Mouse (Mus musculus): ENCODE results near the gene Cyp21a1.
"Not testable (repeated sequence)": the region's sequence is repeated elsewhere in the genome, so short reads cannot be mapped to it uniquely, and the experiment has no call there.

Cyp21a1 gene

GRCm38 (mm10) chr17:34804301-34804700 is at the start of gene Cyp21a1:
Cyp21a1 (minus strand) TSS chr17:34804561.
- not testable (repeated sequence) for DNase-seq (ENCODE audit: low read depth)

GRCm38 (mm10) chr17:34853511-34853910 is 49.1 kb upstream of the Cyp21a1 start:
- no peak for DNase-seq (ENCODE audit: low read depth)

DNA sequence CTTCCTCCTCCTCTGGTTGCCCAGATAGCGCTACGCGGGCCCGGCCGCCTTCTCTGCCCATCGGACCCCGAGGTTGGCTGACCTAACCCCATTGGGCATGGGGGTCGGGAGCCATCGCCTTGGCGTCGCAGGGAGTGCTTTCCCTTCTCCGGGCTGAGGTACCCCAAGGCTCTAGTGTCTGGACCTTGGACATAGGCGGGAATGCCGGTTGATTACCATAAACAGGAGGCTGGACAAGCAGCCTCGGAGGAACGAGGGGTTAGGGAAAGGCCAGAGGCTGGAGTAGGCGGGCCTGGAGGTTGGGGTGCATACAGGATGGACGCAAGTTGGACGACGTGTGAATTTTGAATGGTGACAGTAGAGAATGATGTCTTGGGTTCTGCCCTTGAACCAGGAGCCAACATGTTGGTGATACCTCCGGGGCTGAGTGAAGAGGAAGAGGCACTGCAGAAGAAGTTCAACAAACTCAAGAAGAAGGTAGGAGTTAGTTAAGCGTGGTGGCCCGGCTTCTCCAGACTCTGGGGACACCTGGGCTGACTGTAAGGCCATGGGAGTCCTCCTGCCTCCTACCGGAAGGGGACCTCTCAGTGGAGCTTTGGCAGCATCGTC is 46.3 kb upstream of the Cyp21a1 start:
- DNase-seq (ENCODE audit: low read depth), result peak; percentile 66

GRCm38 (mm10) chr17:34849722-34850516 is 45.6 kb upstream of the Cyp21a1 start, which contains the start of the genes Skiv2l and Nelfe:
Skiv2l (minus strand) TSS chr17:34850210.
Nelfe (plus strand) TSS chr17:34850391.
- peak; percentile 99 for DNase-seq (ENCODE audit: low read depth)

GRCm38 (mm10) chr17:34847615-34848014 is 43.3 kb upstream of the Cyp21a1 start:
- DNase-seq (ENCODE audit: low read depth), result no peak

DNA sequence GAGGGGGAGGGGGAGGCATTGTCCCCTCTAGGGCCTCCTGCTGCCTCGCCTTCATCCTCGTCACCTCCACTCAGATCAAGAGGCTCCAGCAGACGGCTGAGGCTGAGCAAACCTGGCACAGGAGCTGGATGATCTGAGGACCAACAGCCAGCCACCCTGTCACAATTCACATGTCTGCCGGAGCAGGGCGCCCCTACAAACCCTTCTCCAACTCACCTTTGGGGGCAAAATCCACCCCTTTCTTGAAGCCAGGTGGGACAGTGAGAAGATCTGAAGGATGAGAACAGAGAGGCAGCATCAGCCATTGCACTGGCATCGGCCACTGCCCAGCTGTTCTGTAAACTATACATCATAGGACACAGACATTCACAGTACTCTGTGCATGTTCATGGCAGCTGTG is 42.8 kb upstream of the Cyp21a1 start:
- DNase-seq (ENCODE audit: low read depth), result no peak

- no peak for DNase-seq (ENCODE audit: low read depth)
These were observed 40.5 kb upstream of the Cyp21a1 start for GRCm38 (mm10) chr17:34844884-34845283.

- no peak for DNase-seq (ENCODE audit: low read depth)
These were observed 36.5 kb upstream of the Cyp21a1 start for GRCm38 (mm10) chr17:34840736-34841307.

- no peak for DNase-seq (ENCODE audit: low read depth)
These were observed 34.4 kb upstream of the Cyp21a1 start for GRCm38 (mm10) chr17:34838785-34839184.

DNA sequence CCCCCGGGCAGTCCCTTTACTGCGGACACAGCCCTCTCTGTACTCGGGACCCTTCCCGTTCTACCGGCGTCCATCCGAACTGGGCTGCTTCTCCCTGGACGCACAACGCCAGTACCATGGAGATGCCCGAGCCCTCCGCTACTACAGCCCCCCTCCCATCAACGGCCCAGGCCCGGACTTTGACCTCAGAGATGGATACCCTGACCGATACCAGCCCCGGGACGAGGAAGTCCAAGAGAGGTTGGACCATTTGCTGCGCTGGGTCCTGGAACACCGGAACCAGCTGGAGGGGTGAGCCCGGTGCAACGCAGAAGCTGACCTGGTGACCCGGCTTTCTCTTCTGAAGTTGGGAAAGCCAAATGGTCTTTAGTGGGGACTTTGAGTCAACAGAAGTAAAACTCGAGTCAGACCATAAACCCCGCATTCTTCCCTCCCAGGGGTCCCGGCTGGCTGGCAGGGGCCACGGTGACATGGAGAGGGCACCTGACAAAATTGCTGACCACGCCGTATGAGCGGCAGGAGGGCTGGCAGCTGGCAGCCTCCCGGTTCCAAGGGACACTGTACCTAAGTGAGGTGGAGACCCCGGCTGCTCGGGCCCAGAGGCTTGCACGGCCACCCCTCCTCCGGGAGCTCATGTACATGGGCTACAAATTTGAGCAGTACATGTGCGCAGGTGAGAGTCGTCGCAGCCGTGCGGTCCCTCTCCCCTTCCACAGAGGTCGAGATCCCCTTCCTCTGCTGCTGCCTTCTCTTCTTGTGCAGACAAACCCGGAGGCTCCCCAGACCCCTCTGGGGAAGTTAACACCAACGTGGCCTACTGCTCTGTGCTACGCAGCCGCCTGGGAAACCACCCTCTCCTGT is 33.3 kb upstream of the Cyp21a1 start:
- no peak for DNase-seq (ENCODE audit: low read depth)

- DNase-seq (ENCODE audit: low read depth), result peak; percentile 98
These were observed 32.5 kb upstream of the Cyp21a1 start, which contains the start of the genes Stk19 and Dxo for GRCm38 (mm10) chr17:34836856-34837221. Stk19 (minus strand) TSS chr17:34836945. Dxo (plus strand) TSS chr17:34837019.

DNA sequence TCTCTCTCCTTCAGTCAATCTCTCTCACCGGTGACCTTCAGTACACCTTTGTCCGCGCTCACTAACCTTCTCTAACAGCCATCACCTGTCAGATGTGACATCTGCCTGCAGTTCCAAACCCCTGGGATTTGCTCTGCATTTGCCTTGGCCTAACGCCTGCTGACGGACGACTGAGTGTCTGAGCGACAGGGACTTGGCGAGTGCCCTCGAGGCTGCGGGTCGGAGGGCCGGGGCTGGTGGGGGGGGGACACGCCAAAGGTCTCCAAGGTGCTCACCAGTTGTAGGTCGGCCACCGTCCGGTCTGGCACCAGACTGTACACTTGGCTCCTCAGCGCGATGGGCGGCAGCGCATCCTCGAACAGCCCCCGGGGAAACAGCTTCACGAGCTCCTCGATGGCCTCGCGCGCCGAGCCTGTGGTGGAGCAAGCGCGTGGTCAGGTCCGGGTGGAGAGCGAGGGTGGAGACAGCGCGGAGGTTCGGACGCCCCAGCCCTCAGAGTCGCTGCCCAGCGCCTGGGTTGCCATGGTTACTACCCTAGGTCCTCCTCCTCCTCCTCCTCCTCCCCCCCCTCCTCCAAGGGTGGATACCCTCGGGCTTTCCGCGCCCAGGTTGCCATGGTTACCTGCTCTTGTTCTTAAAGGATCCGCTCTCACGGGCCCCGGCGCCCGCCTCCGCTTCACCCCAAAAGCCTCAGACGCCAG is 31.9 kb upstream of the Cyp21a1 start:
- DNase-seq (ENCODE audit: low read depth), result no peak

DNA sequence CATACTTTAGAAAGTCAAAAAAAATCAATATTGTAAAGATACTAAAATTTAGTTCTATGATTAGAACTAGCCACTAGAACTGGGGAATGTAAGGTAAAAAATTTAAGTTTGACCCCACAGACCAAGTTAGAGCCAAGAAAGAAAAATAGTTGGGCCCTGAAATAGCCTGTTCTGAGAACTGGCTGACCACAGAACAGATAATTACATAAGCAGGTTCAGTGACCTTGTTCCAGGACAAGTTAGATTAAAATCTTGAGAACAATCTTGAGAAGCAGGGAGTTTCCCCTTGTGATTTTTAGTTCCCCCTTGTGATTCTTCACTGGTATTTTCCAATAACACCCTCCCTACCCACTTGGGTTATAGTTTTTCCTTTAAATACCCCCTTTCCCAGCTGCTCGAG is 26.4 kb upstream of the Cyp21a1 start:
- DNase-seq (ENCODE audit: low read depth), result not testable (repeated sequence)

- no peak for DNase-seq (ENCODE audit: low read depth)
These were observed 10.5 kb upstream of the Cyp21a1 start for GRCm38 (mm10) chr17:34814818-34815370.

- peak; percentile 58 for DNase-seq (ENCODE audit: low read depth)
These were observed 9.4 kb upstream of the Cyp21a1 start for GRCm38 (mm10) chr17:34813747-34814146.

DNA sequence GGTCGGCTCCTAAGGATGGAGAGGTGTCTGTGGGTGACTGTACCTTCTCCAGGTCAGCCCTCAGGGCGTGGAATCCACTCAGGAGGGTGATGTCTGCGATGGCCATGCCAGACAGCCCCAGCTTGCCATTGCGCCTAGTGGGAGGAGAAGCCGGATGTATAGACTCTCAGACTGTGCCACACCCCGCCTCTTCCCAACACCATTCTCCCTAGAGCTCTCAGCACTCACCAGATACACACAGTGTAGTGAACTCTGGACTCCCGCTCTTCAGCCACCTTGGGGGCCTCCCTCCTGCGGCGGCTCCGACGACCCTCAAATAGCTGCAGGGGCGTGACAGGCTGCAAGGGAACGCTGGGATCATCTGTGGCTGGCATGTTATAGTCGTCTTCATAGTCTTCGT is 6.9 kb upstream of the Cyp21a1 start:
- DNase-seq (ENCODE audit: low read depth), result no peak

GRCm38 (mm10) chr17:34810811-34811210 is 6.5 kb upstream of the Cyp21a1 start:
- not testable (repeated sequence) for DNase-seq (ENCODE audit: low read depth)

GRCm38 (mm10) chr17:34810411-34810810 is 6.0 kb upstream of the Cyp21a1 start:
- not testable (repeated sequence) for DNase-seq (ENCODE audit: low read depth)

DNA sequence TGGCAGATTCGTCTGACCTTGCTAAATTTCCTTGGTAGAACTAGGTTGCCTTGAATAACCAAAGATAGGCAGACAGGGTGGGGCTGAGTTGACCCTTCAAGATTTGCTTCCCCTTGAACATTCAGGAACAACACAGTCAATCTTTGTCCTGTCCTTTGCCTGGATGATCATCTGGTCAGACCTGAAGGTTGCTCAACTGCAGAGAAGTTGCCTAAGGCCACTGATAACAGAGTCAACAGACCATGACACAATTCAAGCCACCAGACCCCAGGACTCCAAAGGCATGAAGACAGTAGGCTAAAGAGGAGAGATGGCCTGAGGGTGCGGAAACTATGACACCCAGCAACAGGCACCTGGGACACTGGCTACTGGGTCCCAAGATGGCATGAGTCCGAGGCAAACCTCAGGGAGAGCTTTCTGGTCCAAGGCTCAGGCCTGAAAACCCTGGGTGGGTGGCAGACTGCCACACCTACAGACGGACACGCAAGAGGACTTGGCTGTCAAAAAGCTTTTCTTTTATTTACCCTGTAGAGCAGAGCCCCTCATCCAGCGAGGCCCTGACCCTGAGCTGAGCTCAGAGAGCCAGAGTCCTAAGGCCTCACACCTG is 4.3 kb upstream of the Cyp21a1 start:
- DNase-seq (ENCODE audit: low read depth), result no peak

DNA sequence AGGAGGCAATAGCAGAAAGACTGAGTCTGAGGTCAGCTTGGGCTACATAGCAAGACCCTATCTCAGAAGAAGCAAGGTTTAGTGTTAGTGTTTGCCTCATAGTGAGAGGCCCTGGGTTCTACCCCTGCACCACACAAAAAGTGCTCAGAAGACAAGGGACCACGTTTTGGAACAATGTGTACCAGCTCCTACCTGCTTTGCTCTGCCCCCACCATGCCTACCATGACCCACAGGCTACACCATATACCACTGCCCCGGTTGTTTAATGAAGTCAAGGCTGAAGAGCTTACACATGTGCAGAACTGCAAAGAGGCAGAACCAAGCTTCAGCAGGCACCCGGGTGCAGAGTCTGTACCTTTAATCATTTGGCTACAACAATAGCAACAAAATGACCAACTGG is 2.8 kb upstream of the Cyp21a1 start:
- no peak for DNase-seq (ENCODE audit: low read depth)
